7 mouse cellular contexts compared by ENCODE assay signal in genomic region chr4:41754797-41755337, GRCm38 (mm10). TPM values are rescaled to one million over a fixed set of nuclear protein-coding genes. Genes with fewer than 3 reads are reported as not detected.
DNase-seq lines count a peak whose midpoint lies in the region; ATAC-seq and TF ChIP-seq lines count a peak whose summit lies in the region.

Gene Galt, plus strand, starts transcription at chr4:41755228.

- no peak for TF ChIP-seq CTCF in spleen, adult 2 months (IDR thresholded peaks at IDR 0.05; ENCODE audit: extremely low read depth, insufficient read depth, insufficient read length, insufficient replicate concordance)
- no peak for TF ChIP-seq CTCF in brain, embryonic 14.5 days (IDR thresholded peaks at IDR 0.05; ENCODE audit: borderline replicate concordance, extremely low read depth, insufficient read depth, insufficient read length)

- WGBS in spleen, adult 2 months, result 18% methylated on average over 14 of the region's 14 CpGs
- 11% methylated on average over 14 of the region's 14 CpGs for WGBS in intestine, embryonic 16.5 days

- peak within 1 kb of the TSS; percentile 90 for H3K27ac ChIP-seq in spleen, adult 2 months (ENCODE audit: insufficient read depth, low read length)
- peak within 1 kb of the TSS; percentile 93 for H3K27ac ChIP-seq in intestine, embryonic 16.5 days (ENCODE audit: low read length)

- H3K4me3 ChIP-seq in spleen, adult 2 months (ENCODE audit: extremely low read depth, insufficient read depth, insufficient read length), result peak within 1 kb of the TSS; percentile 81
- peak within 1 kb of the TSS; percentile 72 for H3K4me3 ChIP-seq in intestine, embryonic 16.5 days (ENCODE audit: low read length)

- no peak for TF ChIP-seq POLR2A in spleen, adult 2 months (IDR thresholded peaks at IDR 0.05; ENCODE audit: low read depth, low read length)
- no peak for TF ChIP-seq POLR2A in brain, embryonic 14.5 days (IDR thresholded peaks at IDR 0.05; ENCODE audit: borderline replicate concordance, extremely low read depth, insufficient read depth, insufficient read length, poor library complexity, severe bottlenecking)

- no peaks in the 10 kb centered on the region; the same call in 1 of the 2 replicates for H3K4me1 ChIP-seq in spleen, adult 2 months (ENCODE audit: control insufficient read depth, insufficient read depth, insufficient read length)
- peaks cover 23% of the 10 kb centered on the region for H3K4me1 ChIP-seq in intestine, embryonic 16.5 days (ENCODE audit: control insufficient read depth, insufficient read depth, low read length)

- no peaks in the 10 kb centered on the region for H3K9me3 ChIP-seq in intestine, embryonic 16.5 days (ENCODE audit: control insufficient read depth, low read length)

- H3K4me2 ChIP-seq in intestine, embryonic 16.5 days (ENCODE audit: low read depth, low read length), result peak within 1 kb of the TSS; percentile 80

- DNase-seq in spleen, adult 2 months (ENCODE audit: low read depth in 1 of 2, low spot score in 2 of 2), result no peak
- no peak for DNase-seq in spleen, postnatal 14 days (ENCODE audit: low spot score in 2 of 2)
- no peak for DNase-seq in brain, embryonic 14.5 days (ENCODE audit: low read depth)
- DNase-seq in gastrocnemius, postnatal 25 days, result no peak
- no peak for DNase-seq in natural killer cell, adult 2 months (ENCODE audit: low spot score in 2 of 2)

- peak within 1 kb of the TSS; percentile 84 for H3K9ac ChIP-seq in intestine, embryonic 16.5 days (ENCODE audit: low read depth, low read length)

- H3K36me3 ChIP-seq in spleen, adult 2 months (ENCODE audit: control insufficient read depth, insufficient read depth, low read length), result peaks cover 7% of the 10 kb centered on the region; the same call in 1 of the 2 replicates
- H3K36me3 ChIP-seq in intestine, embryonic 16.5 days (ENCODE audit: control insufficient read depth, insufficient read depth, low read length), result 0 out of 2 replicates have a peak, but pooled peaks cover 6% of the 10 kb centered on the region

- peak; percentile 69 for ATAC-seq in intestine, embryonic 16.5 days
- peak; percentile 50 for ATAC-seq in megakaryocyte, adult 5-6 weeks (ENCODE audit: poor library complexity, severe bottlenecking)

- no peaks in the 10 kb centered on the region for H3K27me3 ChIP-seq in spleen, adult 2 months (ENCODE audit: control insufficient read depth, insufficient read depth, low read length)
- H3K27me3 ChIP-seq in intestine, embryonic 16.5 days (replicated peaks; ENCODE audit: control insufficient read depth, insufficient read depth, low read length), result no peaks in the 10 kb centered on the region

RNA-seq across cellular contexts. Expression of gene Galt, which starts in this region (rescaled TPM):
- polyA plus RNA-seq in spleen, adult 2 months (2012; rRNA removed), result 67.1 and 91.0 TPM in 2 replicates
- 75.4 and 84.6 TPM in 2 replicates for polyA plus RNA-seq in brain, embryonic 14.5 days (2012; rRNA removed)
- total RNA-seq in gastrocnemius, postnatal 25 days (2021), result 10 to 100 TPM; 33.6 to 36.1 TPM
- polyA plus RNA-seq in intestine, embryonic 16.5 days (2015; fragmentation: Nextera tagmentation; extraction: Ambion mirVana), result 93.4 and 103 TPM in 2 replicates
- 20.4 and 21.7 TPM in 2 replicates for total RNA-seq in megakaryocyte, adult 5-6 weeks (2015)
- 18.7 and 24.3 TPM in 2 replicates for total RNA-seq in megakaryocyte, adult 5-6 weeks (2017)
